Mouse (Mus musculus) stomach, embryonic 14.5 days (tissue): ENCODE data around the gene Mlxip. TPM values are rescaled to one million over a fixed set of nuclear protein-coding genes. Genes with fewer than 3 reads are reported as not detected.

Source experiments
- ATAC-seq: fragments of 200-750 bp; cut with Nextera tagmentation; 2 replicates; pipeline ENCODE4 v1.8.0; 2017; ENCODE audit warnings: low read depth, moderate TSS enrichment; ENCODE audit not compliant: insufficient number of reproducible peaks, insufficient read depth, low FRiP score
- H3K27ac ChIP-seq: fragments of 300-500 bp; sonication (generic); 2 replicates; pipeline ENCODE4 v1.5.1; 2014; ENCODE audit warnings: mild to moderate bottlenecking, low read length, moderate library complexity, mixed read lengths
- H3K27me3 ChIP-seq: fragments of 300-500 bp; sonication (generic); 2 replicates; pipeline ENCODE4 v1.6.1; 2014; ENCODE audit warnings: low read length, control low read depth, mixed read lengths; ENCODE audit not compliant: control insufficient read depth, insufficient read depth
- H3K36me3 ChIP-seq: fragments of 300-500 bp; sonication (generic); 2 replicates; pipeline ENCODE4 v1.6.1; 2014; ENCODE audit warnings: mild to moderate bottlenecking, control low read depth, low read length, moderate library complexity, mixed read lengths; ENCODE audit not compliant: control insufficient read depth, insufficient read depth
- H3K4me1 ChIP-seq: fragments of 300-500 bp; sonication (generic); 2 replicates; pipeline ENCODE4 v1.6.1; 2014; ENCODE audit warnings: low read length, control low read depth, mixed read lengths; ENCODE audit not compliant: control insufficient read depth, insufficient read depth
- H3K4me2 ChIP-seq: fragments of 300-500 bp; sonication (generic); replicated peaks from 2 replicates; pipeline ENCODE4 v1.6.1; 2014; ENCODE audit warnings: low read depth, low read length, control low read depth
- H3K4me3 ChIP-seq: fragments of 300-500 bp; sonication (generic); 2 replicates; pipeline ENCODE4 v1.5.1; 2014; ENCODE audit warnings: low read depth, low read length, control low read depth
- H3K9ac ChIP-seq: fragments of 300-500 bp; sonication (generic); replicated peaks from 2 replicates; pipeline ENCODE4 v1.6.1; 2014; ENCODE audit warnings: low read depth, mild to moderate bottlenecking, control low read depth, low read length, moderate library complexity, mixed read lengths
- H3K9me3 ChIP-seq: fragments of 300-500 bp; sonication (generic); 2 replicates; pipeline ENCODE4 v1.6.1; 2016; ENCODE audit warnings: low read depth, low read length, control low read depth; ENCODE audit not compliant: control insufficient read depth
- WGBS: fragments of 180-500 bp; shearing (Covaris S2); extraction: QIAGEN DNeasy Blood & Tissue Kit; methylation state at CpG from one replicate; pipeline ENCODE4 v1.1.7; 2014; 5-methylcytosine and 5-hydroxymethylcytosine counted together
- polyA plus RNA-seq: library from polyadenylated mRNA; unstranded; fragments of >200 nt; fragmentation: Nextera tagmentation; extraction: Ambion mirVana; gene quantifications from 2 replicates; pipeline ENCODE4 v1.2.1, GENCODE M21; 2014

Gene Mlxip
- polyA plus RNA-seq, 1 experiment from 2014 or later, result 27.6 TPM

GRCm38 (mm10) chr5:123408176-123408575, 13.6 kb downstream of the Mlxip start:
- Histone ChIP-seq H3K36me3 (no peaks in the 10 kb centered on the region), H3K4me2 (no peak overlapping the region), H3K27ac (no peak overlapping the region), H3K4me3 (no peak overlapping the region), H3K9ac (no peak overlapping the region), H3K27me3 (no peaks in the 10 kb centered on the region), H3K9me3 (no peaks in the 10 kb centered on the region), H3K4me1 (0 out of 2 replicates have a peak, but pooled peaks cover 3% of the 10 kb centered on the region)
- no peak for ATAC-seq
- WGBS, result 67% methylated on average over 3 of the region's 3 CpGs

DNA sequence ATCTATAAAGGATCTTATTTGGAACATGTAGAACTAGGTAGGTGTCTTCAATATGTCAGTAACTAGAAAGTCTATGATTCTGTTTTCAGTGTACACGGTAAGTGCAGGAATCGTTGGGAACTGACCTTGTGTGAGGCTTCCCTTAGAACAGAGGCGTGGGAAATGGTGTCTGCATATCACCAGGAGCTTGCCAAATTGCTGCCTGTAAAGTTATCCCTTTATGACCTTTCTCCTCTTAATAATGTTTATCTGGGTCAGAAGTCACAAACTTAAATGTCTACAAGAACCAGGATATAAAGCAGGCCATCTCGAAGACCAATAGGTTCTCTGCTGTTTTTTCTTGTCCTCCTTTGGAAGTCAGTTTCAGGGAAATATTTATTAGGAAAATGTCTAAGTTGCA, 17.6 kb downstream of the Mlxip start:
- Histone ChIP-seq H3K9ac (no peak overlapping the region), H3K4me1 (peaks cover 3% of the 10 kb centered on the region; the same call in 1 of the 2 replicates), H3K4me3 (no peak overlapping the region), H3K27me3 (no peaks in the 10 kb centered on the region), H3K9me3 (no peaks in the 10 kb centered on the region), H3K36me3 (no peaks in the 10 kb centered on the region), H3K27ac (no peak overlapping the region), H3K4me2 (no peak overlapping the region)
- WGBS, result 62% methylated on average over 4 of the region's 4 CpGs
- ATAC-seq, result no peak

DNA sequence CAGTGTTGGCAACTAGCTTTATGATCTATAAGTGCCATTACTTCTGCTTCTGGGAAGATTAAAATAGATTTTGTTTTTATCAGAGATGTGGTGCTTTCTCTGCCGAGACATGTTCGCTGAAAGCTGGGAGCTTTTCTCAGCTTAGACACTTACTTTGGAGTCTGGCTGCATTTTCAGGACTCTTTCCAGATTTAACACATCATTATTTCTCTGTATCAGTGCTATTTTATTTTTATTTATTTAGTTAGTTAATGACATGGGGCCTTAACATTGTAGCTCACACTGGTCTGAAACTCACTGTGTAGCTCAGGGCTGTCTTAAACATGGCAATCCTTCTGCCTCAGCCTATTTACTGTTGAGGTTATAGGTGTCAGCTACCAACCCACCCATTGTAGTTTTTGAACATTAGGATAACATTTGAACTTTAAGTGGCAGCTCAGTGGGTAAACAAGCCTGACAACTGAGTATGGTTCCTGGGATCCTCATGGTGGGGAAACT, 19.3 kb downstream of the Mlxip start:
- H3K4me3 ChIP-seq, result no peak overlapping the region
- no peak overlapping the region for H3K4me2 ChIP-seq
- H3K9me3 ChIP-seq, result no peaks in the 10 kb centered on the region
- peaks cover 3% of the 10 kb centered on the region; the same call in 1 of the 2 replicates for H3K4me1 ChIP-seq
- whole genome bisulfite sequencing, result 85% methylated on average over 2 of the region's 2 CpGs
- H3K27ac ChIP-seq, result no peak overlapping the region
- ATAC-seq, result no peak
- H3K27me3 ChIP-seq, result no peaks in the 10 kb centered on the region
- H3K9ac ChIP-seq, result no peak overlapping the region
- H3K36me3 ChIP-seq, result no peaks in the 10 kb centered on the region

GRCm38 (mm10) chr5:123416149-123416548, 21.6 kb downstream of the Mlxip start:
- Histone ChIP-seq H3K27ac (no peak overlapping the region), H3K4me3 (no peak overlapping the region), H3K9ac (no peak overlapping the region), H3K27me3 (no peaks in the 10 kb centered on the region), H3K9me3 (no peaks in the 10 kb centered on the region), H3K36me3 (no peaks in the 10 kb centered on the region), H3K4me2 (no peak overlapping the region), H3K4me1 (peaks cover 5% of the 10 kb centered on the region; the same call in 1 of the 2 replicates)
- ATAC-seq, result peak; percentile 67; the same call in 1 of the 2 replicates
- 61% methylated on average over 3 of the region's 3 CpGs for WGBS

DNA sequence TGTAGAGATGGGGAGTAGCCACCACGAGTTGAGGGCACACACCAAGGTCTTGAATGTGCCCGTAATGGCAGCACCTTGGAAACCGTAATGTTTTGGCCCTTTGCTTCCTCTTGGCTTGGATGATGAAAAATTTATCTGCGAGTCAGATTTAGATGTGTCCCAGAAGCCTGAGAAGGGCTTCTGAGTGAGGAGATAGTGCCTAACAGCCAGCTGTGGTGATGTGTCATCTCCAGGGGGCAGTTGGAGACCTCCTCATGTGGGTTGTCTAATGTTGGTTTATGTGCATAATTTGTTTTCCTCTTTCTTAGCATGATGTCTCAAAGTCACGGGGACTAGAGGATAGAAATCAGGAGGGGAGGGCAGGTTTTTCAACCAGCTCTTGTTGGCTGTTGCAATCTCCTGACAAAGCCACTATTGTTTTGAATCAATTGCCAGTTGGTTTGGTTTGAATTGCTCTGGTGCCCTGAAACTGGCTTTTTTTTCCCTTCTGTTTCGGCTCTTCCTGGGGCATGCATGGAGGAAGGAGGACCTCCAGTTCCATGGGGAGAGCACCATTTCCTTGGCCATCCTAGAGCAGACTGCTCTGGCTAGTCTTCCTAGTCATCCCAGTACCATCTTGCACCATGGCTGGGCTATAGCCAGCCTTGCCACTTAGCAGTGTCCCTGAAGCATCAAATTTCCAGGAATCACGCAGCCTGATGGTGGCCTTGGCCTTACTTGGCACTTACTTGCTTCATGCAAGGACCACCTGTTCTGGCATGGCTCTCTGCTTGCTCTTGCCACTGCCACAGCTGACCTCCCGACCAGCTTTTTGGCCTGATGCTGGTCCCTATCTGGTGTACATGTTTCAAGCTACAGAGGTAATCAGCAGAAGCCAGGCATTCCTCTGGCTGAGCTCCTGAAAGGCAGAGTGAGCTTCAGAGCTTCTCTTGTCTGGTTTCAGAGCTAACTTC, 22.2 kb downstream of the Mlxip start:
- H3K4me3 ChIP-seq, result no peak overlapping the region
- H3K9ac ChIP-seq, result no peak overlapping the region
- H3K4me1 ChIP-seq, result peaks cover 5% of the 10 kb centered on the region; the same call in 1 of the 2 replicates
- H3K27ac ChIP-seq, result no peak overlapping the region
- no peak overlapping the region for H3K4me2 ChIP-seq
- H3K27me3 ChIP-seq, result no peaks in the 10 kb centered on the region
- H3K9me3 ChIP-seq, result no peaks in the 10 kb centered on the region
- H3K36me3 ChIP-seq, result no peaks in the 10 kb centered on the region
- WGBS, result 74% methylated on average over 8 of the region's 8 CpGs
- ATAC-seq, result no peak

GRCm38 (mm10) chr5:123423885-123424284, 29.3 kb downstream of the Mlxip start:
- no peak overlapping the region for H3K4me3 ChIP-seq
- no peak overlapping the region for H3K4me2 ChIP-seq
- no peak for ATAC-seq
- WGBS, result 41% methylated on average over 2 of the region's 2 CpGs
- no peaks in the 10 kb centered on the region for H3K36me3 ChIP-seq
- no peaks in the 10 kb centered on the region for H3K27me3 ChIP-seq
- H3K9ac ChIP-seq, result no peak overlapping the region
- H3K4me1 ChIP-seq, result peaks cover 6% of the 10 kb centered on the region; the same call in 1 of the 2 replicates
- H3K27ac ChIP-seq, result no peak overlapping the region
- H3K9me3 ChIP-seq, result peaks cover 4% of the 10 kb centered on the region; the same call in 1 of the 2 replicates

DNA sequence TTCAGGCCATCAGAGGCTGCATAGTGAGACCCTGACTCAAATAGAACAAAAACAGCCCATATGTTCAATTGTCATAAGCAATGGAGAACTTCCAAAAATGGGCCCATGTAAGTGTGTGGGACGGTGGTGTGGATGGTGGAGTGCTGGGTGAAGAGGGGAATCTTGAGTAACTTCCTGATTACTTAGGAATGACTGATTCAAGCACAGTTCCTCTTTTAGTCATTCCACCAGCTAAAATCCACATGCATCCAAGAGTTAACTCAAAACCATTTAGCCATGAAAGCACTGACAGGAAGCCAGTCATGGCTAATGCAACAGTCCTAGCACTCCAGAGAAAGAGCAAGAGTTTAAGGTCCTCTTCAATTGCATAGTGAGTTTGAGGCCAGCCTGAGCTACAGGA, 33.0 kb downstream of the Mlxip start:
- H3K4me2 ChIP-seq, result no peak overlapping the region
- H3K9ac ChIP-seq, result no peak overlapping the region
- H3K4me3 ChIP-seq, result no peak overlapping the region
- ATAC-seq, result no peak
- WGBS, result 85% methylated on average over 1 of the region's 1 CpGs
- peaks cover 4% of the 10 kb centered on the region; the same call in 1 of the 2 replicates for H3K9me3 ChIP-seq
- H3K27me3 ChIP-seq, result no peaks in the 10 kb centered on the region
- H3K27ac ChIP-seq, result no peak overlapping the region
- no peaks in the 10 kb centered on the region for H3K36me3 ChIP-seq
- H3K4me1 ChIP-seq, result peaks cover 12% of the 10 kb centered on the region

- H3K4me3 ChIP-seq, result no peak overlapping the region
- H3K9ac ChIP-seq, result no peak overlapping the region
- ATAC-seq, result no peak
- H3K4me1 ChIP-seq, result peaks cover 18% of the 10 kb centered on the region
- H3K4me2 ChIP-seq, result no peak overlapping the region
- no peaks in the 10 kb centered on the region for H3K27me3 ChIP-seq
- no peaks in the 10 kb centered on the region for H3K36me3 ChIP-seq
- peaks cover under 1% of the 10 kb centered on the region; the same call in 1 of the 2 replicates for H3K9me3 ChIP-seq
- WGBS, result 77% methylated on average over 13 of the region's 13 CpGs
- H3K27ac ChIP-seq, result no peak overlapping the region
These were observed 37.1 kb downstream of the Mlxip start for GRCm38 (mm10) chr5:123431524-123432304.
